Mouse (Mus musculus): ENCODE measurements around the gene Zdhhc14.

Gene Zdhhc14

GRCm38 (mm10) chr17:5730538-5730937 is 238.2 kb downstream of the Zdhhc14 start:
- DNase-seq (ENCODE audit: low spot score in 2 of 2) = no peak

GRCm38 (mm10) chr17:5733400-5733799 is 241.0 kb downstream of the Zdhhc14 start:
- peak in 1 of 2 experiments; percentile 42 for DNase-seq (ENCODE audit: low spot score in 2 of 2)

DNA sequence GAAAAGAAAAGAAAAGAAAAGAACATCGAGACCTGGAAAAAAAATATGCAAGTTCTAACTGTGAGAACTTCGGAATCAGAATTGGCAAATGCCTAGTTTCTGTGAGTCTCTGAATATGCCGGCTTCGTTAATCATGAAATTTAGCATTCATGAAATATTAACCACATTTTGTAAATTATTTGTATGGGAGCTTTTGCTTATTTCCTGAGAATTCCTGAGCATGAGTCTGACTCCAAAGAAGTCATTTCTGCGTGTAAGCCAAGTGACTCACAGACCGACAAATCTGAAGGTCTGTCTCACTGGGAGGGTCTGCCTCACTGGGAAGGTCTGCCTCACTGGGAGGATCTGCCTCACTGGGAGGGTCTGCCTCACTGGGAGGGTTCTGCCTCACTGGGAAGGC is 248.7 kb downstream of the Zdhhc14 start:
- DNase-seq (ENCODE audit: low spot score in 2 of 2) = no peak

GRCm38 (mm10) chr17:5744016-5744415 is 251.7 kb downstream of the Zdhhc14 start:
- DNase-seq (ENCODE audit: low spot score in 2 of 2) = no peak

DNA sequence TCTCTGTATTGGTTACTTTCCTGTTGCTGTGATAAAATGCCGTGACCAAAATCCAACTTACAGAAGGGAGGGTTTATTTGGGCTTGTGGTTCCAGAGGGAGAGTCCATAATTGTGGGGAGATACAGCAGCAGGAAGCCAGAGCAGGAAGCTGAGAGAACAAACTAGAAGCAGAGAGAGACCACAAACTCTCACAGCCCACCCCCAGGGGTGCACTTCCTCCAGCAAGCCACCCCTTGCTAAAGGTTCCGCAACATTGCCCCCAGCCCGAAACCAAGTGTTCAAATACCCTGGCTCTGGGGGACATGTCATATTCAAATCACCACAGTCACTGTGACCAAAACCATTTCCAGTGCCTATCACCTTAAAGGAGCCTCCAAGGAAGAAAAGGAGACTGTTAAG is 254.0 kb downstream of the Zdhhc14 start:
- DNase-seq (ENCODE audit: low spot score in 2 of 2) = no peak

DNA sequence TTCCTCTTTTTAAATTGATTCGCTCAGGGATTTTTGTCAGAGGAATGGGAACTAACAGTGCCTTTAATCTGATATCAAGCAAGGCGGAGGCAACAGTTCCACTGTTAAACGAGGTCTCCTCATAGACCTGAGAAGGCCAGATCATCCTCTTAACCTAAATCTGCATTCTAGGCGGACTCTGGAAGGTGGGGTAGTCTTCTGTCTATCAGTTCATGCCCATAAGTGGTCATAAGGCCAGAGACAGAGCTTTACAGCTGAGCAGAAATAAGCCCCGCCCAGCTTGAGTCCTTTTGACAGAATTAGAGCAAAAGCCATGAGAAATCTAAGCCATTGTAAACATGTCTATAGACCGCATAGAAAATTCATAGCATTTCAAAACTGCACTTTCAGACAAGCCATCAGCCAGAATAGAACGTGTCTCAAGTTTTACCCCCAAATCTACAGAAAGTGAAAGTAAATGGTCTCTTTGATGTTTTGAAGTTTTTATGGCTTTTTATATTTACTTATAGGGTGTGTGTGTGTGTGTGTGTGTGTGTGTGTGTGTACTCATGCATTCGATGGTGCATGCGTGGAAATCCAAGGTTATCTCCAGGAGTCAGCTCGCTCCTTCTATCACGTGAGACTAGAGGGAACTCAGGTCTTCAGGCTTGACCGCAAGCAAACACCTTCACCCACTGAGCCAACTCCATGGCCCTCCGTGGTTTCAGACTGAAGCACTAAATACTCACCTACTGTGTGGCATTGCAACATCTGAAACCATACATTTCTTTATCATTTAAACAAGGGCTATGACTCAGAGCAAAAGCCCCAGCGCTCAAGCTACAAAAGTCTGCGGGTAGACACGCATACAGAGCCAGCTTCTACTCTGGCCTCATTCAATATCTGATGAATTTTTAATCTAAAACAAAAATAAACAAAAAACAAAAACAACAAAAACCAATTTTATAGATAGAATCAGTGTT is 255.5 kb downstream of the Zdhhc14 start:
- no peak for DNase-seq (ENCODE audit: low spot score in 2 of 2)

- DNase-seq (ENCODE audit: low spot score in 2 of 2) = peak in 1 of 2 experiments; percentile 29
These were observed 256.1 kb downstream of the Zdhhc14 start for GRCm38 (mm10) chr17:5748501-5748894.

GRCm38 (mm10) chr17:5750278-5750677 is 257.9 kb downstream of the Zdhhc14 start:
- no peak for DNase-seq (ENCODE audit: low spot score in 2 of 2)

DNA sequence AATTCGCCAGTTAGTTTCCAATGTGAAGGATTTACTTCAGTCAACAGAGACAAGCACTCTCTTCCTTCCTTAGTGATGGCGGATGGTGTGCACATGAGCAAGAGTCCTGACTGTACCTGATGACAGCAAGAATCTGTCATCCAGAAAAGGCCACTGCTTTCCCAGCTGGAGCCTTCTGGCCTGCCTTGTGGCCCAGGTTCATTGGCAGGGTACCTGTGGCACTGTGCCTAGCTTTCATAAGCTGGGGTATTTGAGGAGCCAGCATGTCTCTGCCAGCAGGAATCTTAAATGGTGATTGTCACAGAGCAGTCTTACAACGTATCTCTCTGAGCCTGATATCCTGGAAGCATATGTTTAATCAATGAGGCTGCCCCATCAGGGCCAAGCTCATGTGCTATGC is 258.7 kb downstream of the Zdhhc14 start:
- DNase-seq (ENCODE audit: low spot score in 2 of 2) = peak in 1 of 2 experiments; percentile 32

DNA sequence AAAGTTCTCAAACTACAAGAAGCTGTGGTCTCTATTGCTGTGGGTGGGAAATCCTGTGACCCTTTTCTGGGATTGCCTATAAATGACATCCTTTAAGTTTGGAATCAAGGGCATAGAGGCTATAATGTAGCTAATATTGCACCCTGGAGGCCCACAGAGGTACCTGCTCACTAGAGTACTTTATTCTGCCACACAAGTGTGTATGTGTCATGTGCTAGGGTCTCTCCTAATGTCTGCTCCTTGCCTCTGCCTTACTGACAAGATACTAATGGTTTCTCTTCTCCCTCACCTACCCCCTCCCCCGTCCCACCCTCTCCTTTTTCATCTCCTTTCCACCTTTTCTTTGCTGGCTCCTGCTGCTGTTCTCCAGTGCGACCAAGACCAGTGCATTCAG is 260.0 kb downstream of the Zdhhc14 start:
- DNase-seq (ENCODE audit: low spot score in 2 of 2) = no peak

- peak; percentile 85 to 94 for DNase-seq (ENCODE audit: low spot score in 2 of 2)
These were observed 260.6 kb downstream of the Zdhhc14 start for GRCm38 (mm10) chr17:5752716-5753585.

DNA sequence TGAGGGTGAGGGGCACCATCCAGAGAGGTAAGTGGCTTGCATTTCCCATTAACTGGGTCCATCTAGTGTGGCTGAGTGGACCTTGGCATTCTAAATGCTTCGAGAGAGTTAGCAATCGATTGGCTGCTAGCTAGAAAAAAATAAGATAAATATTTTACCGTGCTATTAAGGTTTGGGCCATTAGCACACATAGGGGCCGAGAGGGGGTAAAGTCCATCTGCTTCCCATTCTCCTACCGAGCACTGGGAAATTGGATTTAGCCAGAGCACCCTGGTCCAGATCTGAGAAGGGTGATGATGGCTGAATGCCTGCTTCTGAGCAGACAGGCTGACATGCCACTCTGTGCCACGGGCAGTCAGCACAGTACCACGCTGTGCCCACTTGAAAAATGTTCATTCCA is 263.1 kb downstream of the Zdhhc14 start:
- DNase-seq (ENCODE audit: low spot score in 2 of 2) = no peak

DNA sequence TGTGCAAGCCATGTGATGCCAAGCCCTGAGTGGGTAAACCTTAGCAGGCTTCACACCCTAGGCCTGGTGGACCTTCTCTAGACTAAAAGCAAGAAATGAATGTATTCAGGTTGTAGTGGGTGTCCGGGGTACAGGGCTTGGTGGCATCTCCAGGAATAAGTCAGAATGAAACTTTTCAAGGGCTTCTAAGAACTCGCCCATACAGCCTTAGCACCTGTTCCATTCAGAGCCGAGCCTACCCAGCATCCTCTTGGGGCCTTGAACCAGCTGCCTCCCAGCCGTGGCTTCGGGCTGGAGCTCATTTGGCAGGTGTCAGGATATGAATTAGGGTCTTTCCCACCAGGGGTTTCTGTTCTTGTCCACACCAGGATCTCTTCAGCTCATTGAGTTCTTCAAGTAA is 263.7 kb downstream of the Zdhhc14 start:
- no peak for DNase-seq (ENCODE audit: low spot score in 2 of 2)

DNA sequence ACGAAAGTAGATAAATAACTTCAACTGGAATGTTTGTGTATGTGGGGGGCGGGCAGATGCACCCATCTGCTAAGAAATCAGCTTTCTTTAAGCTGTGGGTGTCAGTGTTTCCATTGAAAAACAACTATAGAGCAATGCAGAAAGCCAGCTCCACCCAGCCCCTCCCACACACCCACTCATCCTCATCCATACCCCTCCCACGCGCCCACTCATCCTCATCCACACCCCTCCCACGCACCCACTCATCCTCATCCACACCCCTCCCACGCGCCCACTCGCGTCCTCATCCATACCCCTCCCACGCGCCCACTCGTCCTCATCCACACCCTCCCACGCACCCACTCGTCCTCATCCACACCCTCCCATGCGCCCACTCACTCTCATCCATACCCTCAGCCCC is 264.5 kb downstream of the Zdhhc14 start:
- no peak for DNase-seq (ENCODE audit: low spot score in 2 of 2)

DNA sequence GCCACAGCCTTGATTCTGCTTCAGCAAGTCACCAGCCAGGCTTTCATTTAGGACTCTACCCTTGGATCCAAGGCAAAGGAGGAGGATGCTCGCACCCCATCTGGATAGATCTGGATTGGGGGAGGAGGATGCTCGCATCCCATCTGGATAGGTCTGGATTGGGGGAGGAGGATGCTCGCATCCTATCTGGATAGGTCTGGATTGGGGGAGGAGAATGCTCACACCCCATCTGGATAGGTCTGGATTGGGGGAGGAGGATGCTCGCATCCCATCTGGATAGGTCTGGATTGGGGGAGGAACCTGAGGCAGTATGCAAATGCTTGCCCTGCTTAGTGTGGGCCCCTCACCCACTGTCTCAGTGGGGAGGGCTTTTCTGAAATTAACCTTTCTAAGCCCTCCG is 271.4 kb downstream of the Zdhhc14 start:
- no peak for DNase-seq (ENCODE audit: low spot score in 2 of 2)

DNA sequence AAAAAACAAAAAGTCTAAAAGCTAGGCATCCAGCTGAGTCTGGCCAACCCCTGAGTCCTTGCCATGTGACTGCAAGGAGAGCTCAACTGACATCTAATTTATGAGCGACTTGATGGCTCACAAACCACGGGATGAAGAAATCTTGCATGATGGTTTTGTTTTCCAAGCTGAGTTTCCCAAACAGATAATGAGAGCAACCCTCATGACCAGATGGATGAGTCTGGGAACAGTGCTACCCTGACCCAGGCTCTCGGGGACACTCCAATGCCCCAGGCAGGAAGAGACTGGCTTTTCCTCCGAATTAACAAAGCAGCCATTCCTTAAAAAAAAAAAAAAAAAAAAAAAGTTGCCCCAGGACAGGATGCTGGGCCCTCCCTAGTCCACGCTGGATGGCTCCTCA is 271.9 kb downstream of the Zdhhc14 start:
- DNase-seq (ENCODE audit: low spot score in 2 of 2) = no peak

DNA sequence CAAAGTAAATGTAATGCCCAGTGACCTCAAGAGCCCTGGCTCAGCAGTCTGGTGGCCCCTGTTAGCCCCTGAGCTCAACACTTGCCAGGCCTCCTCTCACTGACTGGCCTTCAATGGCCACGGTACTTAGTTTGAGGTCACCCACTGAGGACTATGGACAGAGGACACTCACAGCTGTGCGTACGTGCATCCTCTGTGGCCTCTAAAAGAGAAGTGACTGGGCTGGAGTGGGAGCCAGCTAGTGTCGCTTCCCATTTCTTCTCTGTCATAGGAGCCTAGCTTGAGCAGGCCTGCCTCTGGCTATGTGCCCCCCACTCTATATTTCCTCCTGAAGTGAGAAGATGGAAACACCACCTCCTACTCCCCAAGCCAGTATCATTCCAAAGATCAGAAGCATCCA is 273.4 kb downstream of the Zdhhc14 start:
- no peak for DNase-seq (ENCODE audit: low spot score in 2 of 2)

GRCm38 (mm10) chr17:5768164-5768705 is 275.9 kb downstream of the Zdhhc14 start:
- DNase-seq (ENCODE audit: low spot score in 2 of 2) = no peak

DNA sequence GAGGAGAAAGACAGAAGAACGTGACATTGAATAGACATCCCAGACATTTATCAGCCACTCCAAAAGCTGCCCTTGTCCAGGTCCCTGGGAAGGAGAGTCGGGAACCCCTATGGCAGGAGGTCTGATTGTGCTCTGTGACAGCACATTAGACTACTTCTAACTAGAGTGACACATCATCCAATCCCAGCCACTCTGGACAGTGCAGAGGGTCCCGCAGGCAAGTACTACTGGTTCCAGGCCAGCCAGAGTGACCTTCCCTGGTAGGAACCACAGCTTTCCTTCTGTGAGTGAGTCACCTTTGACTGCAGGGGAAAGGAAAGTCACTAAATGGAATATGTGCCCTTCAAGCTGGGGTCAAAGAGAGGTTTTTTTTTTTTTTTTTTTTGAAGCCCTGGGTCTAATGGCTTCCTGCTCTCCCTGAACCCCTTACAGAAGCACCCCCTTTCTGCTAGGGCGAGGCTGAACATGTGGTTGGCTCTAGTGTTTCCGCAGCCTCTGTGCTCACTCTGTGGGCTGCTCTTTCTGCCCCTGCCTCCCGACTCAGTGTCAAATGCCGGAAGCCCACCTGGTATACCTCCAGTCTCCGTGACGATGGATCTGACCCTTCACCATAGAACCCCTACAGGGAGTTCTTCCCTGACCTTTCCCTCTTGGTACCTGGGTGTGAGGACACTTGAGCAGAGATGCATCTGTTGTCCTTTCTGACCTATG is 276.6 kb downstream of the Zdhhc14 start:
- DNase-seq (ENCODE audit: low spot score in 2 of 2) = no peak

DNA sequence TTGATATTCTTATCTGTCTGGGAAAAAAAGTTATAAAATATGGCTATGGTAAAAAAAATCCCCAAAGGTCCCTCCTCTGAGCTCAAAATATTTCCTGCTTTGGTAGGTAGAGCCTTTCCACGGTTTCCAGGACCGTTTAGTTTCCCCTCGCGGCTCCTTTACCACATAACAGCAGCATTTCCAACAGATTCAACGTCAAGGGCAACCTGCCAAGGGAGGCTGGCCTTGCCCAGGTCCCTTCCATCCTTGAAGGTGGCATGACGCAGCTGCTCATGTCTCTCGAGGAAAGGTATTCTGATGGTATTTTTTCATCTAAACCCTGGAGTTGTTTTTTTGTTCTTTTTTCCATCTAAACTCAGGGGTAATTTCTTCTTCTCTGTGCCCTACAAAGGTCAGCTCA is 277.4 kb downstream of the Zdhhc14 start:
- DNase-seq (ENCODE audit: low spot score in 2 of 2) = no peak

Measured in cerebellum, postnatal 4 days (tissue).